Mouse (Mus musculus) megakaryocyte-erythroid progenitor cell, adult 5 weeks (primary cell): Measurements from ENCODE around the gene Armcx4. TPM values are rescaled to one million over a fixed set of nuclear protein-coding genes. Genes with fewer than 3 reads are reported as not detected.

Experiments used
- polyA plus RNA-seq: library from polyadenylated mRNA; stranded (reverse); fragments of >175 nt; gene quantifications from 2 replicates; pipeline ENCODE4 v1.2.3, GENCODE M21; 2012

Gene Armcx4
- polyA plus RNA-seq = 0.69 and 1.2 TPM in 2 replicates

DNA sequence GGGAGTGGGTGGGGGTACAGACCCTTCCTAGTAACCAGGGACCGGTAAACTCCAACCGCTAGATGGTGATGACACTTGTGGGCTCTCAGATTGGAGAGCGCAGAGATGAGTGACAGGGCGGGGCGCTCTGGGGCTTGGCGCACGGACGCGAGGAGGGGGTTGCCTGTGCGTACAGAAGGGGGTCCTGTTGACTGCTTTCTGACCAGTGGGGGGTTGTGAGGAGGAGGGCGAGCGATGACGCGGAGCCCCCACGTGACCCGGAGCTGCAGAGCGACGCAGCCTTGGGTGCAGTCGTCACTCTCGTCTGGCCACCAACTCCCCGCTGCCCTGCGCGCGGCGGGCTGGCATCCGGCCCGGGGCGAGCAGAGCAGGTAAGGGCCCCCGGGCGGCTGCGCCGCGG lies at the start of gene Armcx4:
Gene Armcx4, plus strand, starts transcription at position 253 of the 400 bp plus-strand sequence.

DNA sequence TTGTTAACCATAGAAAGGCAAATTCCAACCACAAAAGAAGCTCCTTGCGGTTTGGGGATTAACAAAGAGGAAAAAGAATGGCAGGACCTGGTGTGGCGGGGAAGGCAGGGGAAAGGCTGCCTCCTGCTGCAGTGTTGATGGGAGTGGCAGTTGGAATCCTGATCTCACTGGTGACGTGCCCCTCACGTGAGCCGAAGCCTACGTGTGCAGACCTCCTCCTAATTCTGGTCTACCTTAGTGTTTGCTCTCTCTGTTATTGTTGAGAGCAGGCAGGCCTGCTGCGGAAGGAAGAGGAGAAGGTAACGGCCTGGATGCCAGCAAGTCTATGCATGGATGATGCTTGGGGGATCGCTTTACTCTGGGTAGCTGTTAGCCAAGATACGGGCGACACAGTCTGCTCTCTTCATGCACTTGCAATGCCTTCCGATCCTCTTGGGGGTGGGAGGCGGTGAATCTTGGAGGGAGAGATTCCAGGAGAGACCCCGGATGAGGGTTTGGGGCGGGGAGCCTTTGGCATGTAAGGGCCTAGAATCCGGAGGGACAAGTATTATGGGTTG lies 31.5 kb downstream of the Armcx4 start, which contains the start of gene Armcx1:
Gene Armcx1, plus strand, starts transcription at position 212 of the 557 bp plus-strand sequence.

Other genes with a start within 250 kb of the Armcx4 start
- gene Taf7l, start 210.0 kb upstream of the Armcx4 start, polyA plus RNA-seq = not detected in 2 replicates
- gene Timm8a1, start 144.7 kb upstream of the Armcx4 start, polyA plus RNA-seq = 5.2 and 6.5 TPM in 2 replicates
- gene Btk, start 102.9 kb upstream of the Armcx4 start, polyA plus RNA-seq = 13.9 and 17.7 TPM in 2 replicates
- 136 and 149 TPM in 2 replicates for gene Rpl36a, start 100.9 kb upstream of the Armcx4 start, polyA plus RNA-seq
- 2.0 and 2.2 TPM in 2 replicates for gene Gla, start 85.4 kb upstream of the Armcx4 start, polyA plus RNA-seq
- gene Hnrnph2, start 85.3 kb upstream of the Armcx4 start, polyA plus RNA-seq = 20.1 and 24.0 TPM in 2 replicates
- gene Armcx1, start 31.4 kb downstream of the Armcx4 start, polyA plus RNA-seq = 1.2 and 1.8 TPM in 2 replicates
- 3.4 and 4.6 TPM in 2 replicates for gene Armcx6, start 64.9 kb downstream of the Armcx4 start, polyA plus RNA-seq
- 2.5 and 2.9 TPM in 2 replicates for gene Armcx3, start 70.1 kb downstream of the Armcx4 start, polyA plus RNA-seq
- 12.0 and 17.5 TPM in 2 replicates for gene Armcx2, start 122.7 kb downstream of the Armcx4 start, polyA plus RNA-seq